Mouse (Mus musculus): Measurements from ENCODE around the gene 1700086D15Rik. TPM values are rescaled to one million over a fixed set of nuclear protein-coding genes. Genes with fewer than 3 reads are reported as not detected.

1700086D15Rik gene
- not detected in 4 replicates for total RNA-seq (2023; ENCODE audit: inconsistent age)

DNA sequence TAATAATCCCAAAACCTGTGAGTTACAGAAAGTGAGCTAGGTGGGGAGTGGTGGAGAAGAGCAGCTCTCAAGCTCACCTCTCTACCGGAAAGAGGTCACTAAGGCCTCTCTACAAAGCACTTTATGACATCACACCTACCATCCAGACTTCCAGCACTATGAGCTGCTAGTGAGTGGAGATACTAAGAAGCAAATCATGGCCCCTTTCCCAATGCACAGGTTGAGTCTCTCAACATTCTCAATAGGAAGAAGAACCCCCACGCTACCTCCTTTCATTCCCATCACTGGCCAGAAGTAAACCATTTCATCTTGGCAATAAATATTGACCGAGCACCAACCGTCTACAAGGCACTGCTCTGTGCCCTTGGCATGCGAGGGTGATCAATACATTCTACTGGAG, at the start of gene 1700086D15Rik:
1700086D15Rik (minus strand) TSS at position 101 of the 400 bp plus-strand sequence.

DNA sequence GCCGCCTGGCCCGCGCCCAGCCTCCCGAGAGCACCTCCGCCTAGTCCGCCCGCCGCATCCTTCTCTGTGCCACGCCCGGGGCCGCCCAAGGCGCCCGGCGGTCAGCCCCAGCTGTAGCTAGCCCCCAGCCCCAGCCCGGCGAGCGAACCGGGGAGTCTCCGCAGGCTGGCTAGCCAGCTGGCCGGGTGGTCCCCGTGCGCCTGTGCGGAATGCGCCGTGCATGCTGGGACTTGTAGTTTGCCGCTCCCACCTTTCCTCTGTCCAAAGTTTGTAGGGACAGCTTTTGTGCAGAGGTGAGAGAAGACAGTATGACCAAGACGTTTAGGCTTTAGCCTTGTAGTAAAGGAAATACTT, 3.1 kb upstream of the 1700086D15Rik start, which contains the start of gene Arhgap44:
Arhgap44 (minus strand) TSS at position 195 of the 354 bp plus-strand sequence.

Other genes with a start within 250 kb of the 1700086D15Rik start
- 21.7 to 27.0 TPM (median 24.4 TPM) in 4 replicates for gene Elac2, start 180.9 kb downstream of the 1700086D15Rik start, total RNA-seq (2023; ENCODE audit: inconsistent age)
- gene Arhgap44, start 3.1 kb upstream of the 1700086D15Rik start, total RNA-seq (2023; ENCODE audit: inconsistent age) = not detected in 4 replicates
- gene Myocd, start 110.1 kb upstream of the 1700086D15Rik start, total RNA-seq (2023; ENCODE audit: inconsistent age) = not detected in 4 replicates